Mouse (Mus musculus): Measurements from ENCODE around the gene Dnah12. TPM values are rescaled to one million over a fixed set of nuclear protein-coding genes. Genes with fewer than 3 reads are reported as not detected.
A peak's percentile ranks its signal among the peaks of the same experiment; 100 is the strongest.

Dnah12 gene
- 0.01 TPM in 1 of 2 replicates, not detected in the other for polyA plus RNA-seq (2015; fragmentation: Nextera tagmentation; extraction: Ambion mirVana)

DNA sequence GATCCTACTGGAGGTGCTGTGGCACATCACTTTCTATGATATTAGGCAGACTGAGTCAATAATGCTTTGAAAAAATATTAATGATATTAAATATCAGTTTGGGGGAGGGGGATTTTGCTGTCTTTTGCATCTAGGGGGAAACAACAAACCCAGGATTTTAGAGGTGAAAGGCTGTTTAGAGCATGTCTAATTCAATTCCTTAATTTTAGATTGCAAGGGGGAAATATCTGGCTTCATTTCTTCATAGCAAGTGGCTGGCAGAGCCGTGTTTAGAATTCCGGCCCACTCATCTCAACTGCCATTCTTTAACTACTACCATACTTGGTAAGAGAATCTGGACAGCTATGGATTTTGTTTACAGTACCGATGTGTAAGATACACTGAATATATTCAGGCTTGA is at the start of gene Dnah12:
Gene Dnah12 (plus strand): TSS at position 301 of the 400 bp plus-strand sequence.
- no peaks in the 10 kb centered on the region for H3K27me3 ChIP-seq
- H3K4me1 ChIP-seq (replicated peaks), result no peaks in the 10 kb centered on the region
- no peak within 1 kb of the TSS for H3K4me2 ChIP-seq
- no peak within 1 kb of the TSS for H3K27ac ChIP-seq (replicated peaks)
- H3K9me3 ChIP-seq, result no peaks in the 10 kb centered on the region
- no peaks in the 10 kb centered on the region for H3K36me3 ChIP-seq
- WGBS, result 93% methylated on average over 3 of the region's 3 CpGs
- ATAC-seq (ENCODE audit: low read depth), result no peak
- H3K9ac ChIP-seq, result no peak within 1 kb of the TSS
- no peak within 1 kb of the TSS for H3K4me3 ChIP-seq

DNA sequence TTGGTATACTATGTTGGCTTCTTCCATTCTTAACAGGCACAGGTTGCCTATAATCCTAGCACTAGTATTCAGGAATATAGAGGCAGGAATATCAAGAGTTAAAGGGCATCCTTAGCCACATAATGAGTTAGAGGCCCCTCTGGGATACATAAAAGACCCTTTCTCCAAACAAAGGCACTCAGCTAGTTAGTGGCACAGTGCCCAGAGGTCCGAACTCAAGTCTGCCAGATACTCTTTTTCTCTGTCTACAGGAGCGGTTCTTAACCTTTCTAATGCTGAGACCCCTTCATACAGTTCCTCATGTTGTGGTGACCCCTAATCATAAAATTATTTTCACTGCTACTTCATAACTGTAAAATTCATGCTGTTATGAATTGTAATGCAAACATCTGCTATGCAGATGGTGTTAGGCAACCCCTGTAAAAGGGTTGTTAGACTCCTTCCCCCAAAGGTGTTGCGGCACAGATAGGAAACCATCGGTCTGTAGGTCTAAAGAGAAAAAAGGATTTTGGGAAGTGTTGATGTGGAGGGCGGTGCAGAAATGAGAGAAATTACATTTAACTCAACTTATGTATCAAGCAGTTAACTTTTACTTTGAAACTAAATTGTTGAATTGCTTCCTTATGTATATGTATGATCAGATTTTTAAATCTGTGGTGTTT is 47.0 kb upstream of the Dnah12 start:
- Histone ChIP-seq H3K4me3 (0 out of 2 replicates have a peak overlapping the region, but pooled peaks have one; percentile 12), H3K27ac (replicated peaks) (peak overlapping the region; percentile 61), H3K9me3 (no peaks in the 10 kb centered on the region), H3K27me3 (no peaks in the 10 kb centered on the region), H3K4me2 (peak overlapping the region; percentile 43), H3K4me1 (replicated peaks) (peaks cover 31% of the 10 kb centered on the region), H3K36me3 (peaks cover 21% of the 10 kb centered on the region), H3K9ac (no peak overlapping the region)
- ATAC-seq (ENCODE audit: low read depth), result peak; percentile 76; the same call in 1 of the 2 replicates
- 31% methylated on average over 5 of the region's 5 CpGs for WGBS

DNA sequence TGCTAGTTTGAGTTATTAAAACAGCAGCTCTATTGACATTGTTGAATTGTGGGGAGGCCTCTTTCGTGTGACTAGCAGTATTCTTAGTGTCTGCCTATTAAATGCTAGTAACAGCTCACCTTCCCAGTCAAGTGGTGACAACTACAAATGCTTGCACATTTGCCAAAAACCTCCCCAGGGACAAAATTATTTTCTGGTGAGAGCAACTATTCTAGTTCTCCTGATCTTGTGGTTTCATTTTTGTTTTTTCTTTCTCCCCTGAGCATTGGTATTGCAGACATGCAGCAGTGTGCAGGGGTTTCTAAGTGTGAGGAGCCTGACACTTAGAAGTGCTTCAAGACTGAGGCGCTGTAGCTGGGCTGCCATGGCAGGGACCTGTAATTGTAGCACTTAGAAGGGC is 45.3 kb upstream of the Dnah12 start:
- no peak overlapping the region for H3K4me3 ChIP-seq
- H3K9me3 ChIP-seq, result no peaks in the 10 kb centered on the region
- H3K4me2 ChIP-seq, result no peak overlapping the region
- ATAC-seq (ENCODE audit: low read depth), result no peak
- no peaks in the 10 kb centered on the region for H3K27me3 ChIP-seq
- H3K27ac ChIP-seq (replicated peaks), result no peak overlapping the region
- H3K36me3 ChIP-seq, result peaks cover 33% of the 10 kb centered on the region
- no peak overlapping the region for H3K9ac ChIP-seq
- WGBS, result 84% methylated on average over 2 of the region's 2 CpGs
- H3K4me1 ChIP-seq (replicated peaks), result peaks cover 24% of the 10 kb centered on the region

- Histone ChIP-seq H3K4me1 (replicated peaks) (peaks cover 4% of the 10 kb centered on the region; the same call in 1 of the 2 replicates), H3K36me3 (peaks cover 65% of the 10 kb centered on the region), H3K9me3 (no peaks in the 10 kb centered on the region), H3K27ac (replicated peaks) (no peak overlapping the region), H3K9ac (no peak overlapping the region), H3K4me2 (no peak overlapping the region), H3K4me3 (no peak overlapping the region), H3K27me3 (no peaks in the 10 kb centered on the region)
- no peak for ATAC-seq (ENCODE audit: low read depth)
These were observed 41.2 kb upstream of the Dnah12 start for GRCm38 (mm10) chr14:26651901-26652300.

GRCm38 (mm10) chr14:26658178-26658577 is 34.9 kb upstream of the Dnah12 start:
- Histone ChIP-seq H3K27ac (replicated peaks) (no peak overlapping the region), H3K9ac (no peak overlapping the region), H3K27me3 (no peaks in the 10 kb centered on the region), H3K36me3 (peaks cover 50% of the 10 kb centered on the region), H3K9me3 (no peaks in the 10 kb centered on the region), H3K4me1 (replicated peaks) (no peaks in the 10 kb centered on the region), H3K4me2 (no peak overlapping the region), H3K4me3 (no peak overlapping the region)
- no peak for ATAC-seq (ENCODE audit: low read depth)

DNA sequence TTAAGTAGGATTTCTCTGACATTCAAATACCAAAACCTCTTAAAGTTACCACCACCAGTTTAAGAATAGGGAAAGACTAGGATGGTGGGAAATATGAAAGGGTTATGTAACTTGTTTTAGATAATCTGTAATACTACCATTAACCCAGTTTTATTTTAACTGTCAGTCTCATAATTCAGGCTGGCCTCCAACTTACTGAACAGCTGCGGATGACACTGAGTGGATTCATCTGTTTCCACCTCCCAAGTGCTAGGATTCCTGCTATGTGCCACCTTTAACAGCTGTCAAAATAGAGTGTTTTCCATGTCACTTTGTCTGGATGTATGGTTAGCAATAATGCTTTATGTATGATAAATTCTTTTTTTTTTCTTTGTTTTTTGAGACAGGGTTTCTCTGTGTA is 32.8 kb upstream of the Dnah12 start:
- Histone ChIP-seq H3K27me3 (no peaks in the 10 kb centered on the region), H3K9ac (no peak overlapping the region), H3K4me3 (no peak overlapping the region), H3K27ac (replicated peaks) (no peak overlapping the region), H3K9me3 (no peaks in the 10 kb centered on the region), H3K4me1 (replicated peaks) (no peaks in the 10 kb centered on the region), H3K36me3 (peaks cover 47% of the 10 kb centered on the region), H3K4me2 (no peak overlapping the region)
- ATAC-seq (ENCODE audit: low read depth), result no peak
- 96% methylated on average over 1 of the region's 1 CpGs for WGBS

GRCm38 (mm10) chr14:26662016-26662415 is 31.1 kb upstream of the Dnah12 start:
- no peak overlapping the region for H3K4me3 ChIP-seq
- WGBS, result 89% methylated on average over 3 of the region's 3 CpGs
- no peak for ATAC-seq (ENCODE audit: low read depth)
- no peak overlapping the region for H3K27ac ChIP-seq (replicated peaks)
- no peaks in the 10 kb centered on the region for H3K9me3 ChIP-seq
- H3K36me3 ChIP-seq, result peaks cover 46% of the 10 kb centered on the region
- no peak overlapping the region for H3K4me2 ChIP-seq
- H3K9ac ChIP-seq, result no peak overlapping the region
- no peaks in the 10 kb centered on the region for H3K27me3 ChIP-seq
- H3K4me1 ChIP-seq (replicated peaks), result peaks cover 12% of the 10 kb centered on the region

DNA sequence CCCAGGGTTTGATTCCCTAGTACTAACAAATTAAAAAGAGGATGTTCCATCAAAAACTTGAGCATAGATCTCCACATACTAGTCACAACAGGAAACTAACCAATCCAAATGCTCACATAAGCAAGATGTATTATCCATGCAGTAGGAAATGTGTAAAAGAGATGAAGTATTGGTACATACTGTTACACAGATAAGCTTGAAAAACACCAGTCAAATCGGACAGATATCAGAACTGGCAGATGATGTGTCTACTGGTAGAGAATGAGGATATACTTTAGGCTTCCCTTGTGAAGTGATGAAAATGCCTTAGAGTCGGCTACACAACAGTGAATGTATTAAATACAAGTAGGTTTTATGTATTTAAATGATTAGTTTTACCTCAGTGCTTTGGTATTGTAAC is 30.6 kb upstream of the Dnah12 start:
- 92% methylated on average over 2 of the region's 2 CpGs for WGBS
- Histone ChIP-seq H3K9me3 (no peaks in the 10 kb centered on the region), H3K4me2 (no peak overlapping the region), H3K9ac (no peak overlapping the region), H3K27me3 (no peaks in the 10 kb centered on the region), H3K4me3 (no peak overlapping the region), H3K4me1 (replicated peaks) (peaks cover 17% of the 10 kb centered on the region), H3K36me3 (peaks cover 41% of the 10 kb centered on the region), H3K27ac (replicated peaks) (no peak overlapping the region)
- ATAC-seq (ENCODE audit: low read depth), result no peak

GRCm38 (mm10) chr14:26663851-26664250 is 29.2 kb upstream of the Dnah12 start:
- ATAC-seq (ENCODE audit: low read depth), result no peak
- Histone ChIP-seq H3K4me1 (replicated peaks) (peaks cover 29% of the 10 kb centered on the region), H3K9me3 (no peaks in the 10 kb centered on the region), H3K9ac (no peak overlapping the region), H3K27me3 (no peaks in the 10 kb centered on the region), H3K4me2 (no peak overlapping the region), H3K4me3 (no peak overlapping the region), H3K27ac (replicated peaks) (no peak overlapping the region), H3K36me3 (peaks cover 33% of the 10 kb centered on the region)
- 94% methylated on average over 2 of the region's 2 CpGs for WGBS

GRCm38 (mm10) chr14:26667991-26668370 is 25.1 kb upstream of the Dnah12 start:
- H3K4me2 ChIP-seq, result peak overlapping the region; percentile 100
- WGBS, result 37% methylated on average over 6 of the region's 6 CpGs
- H3K4me3 ChIP-seq, result peak overlapping the region; percentile 99
- ATAC-seq (ENCODE audit: low read depth), result no peak
- no peaks in the 10 kb centered on the region for H3K9me3 ChIP-seq
- H3K27me3 ChIP-seq, result 0 out of 2 replicates have a peak, but pooled peaks cover 6% of the 10 kb centered on the region
- peaks cover 35% of the 10 kb centered on the region for H3K4me1 ChIP-seq (replicated peaks)
- H3K9ac ChIP-seq, result peak overlapping the region; percentile 93
- H3K36me3 ChIP-seq, result peaks cover 26% of the 10 kb centered on the region
- no peak overlapping the region for H3K27ac ChIP-seq (replicated peaks)

- peak overlapping the region; percentile 82 for H3K27ac ChIP-seq (replicated peaks)
- H3K4me2 ChIP-seq, result peak overlapping the region; percentile 100
- 0 out of 2 replicates have a peak, but pooled peaks cover 6% of the 10 kb centered on the region for H3K27me3 ChIP-seq
- peak; percentile 49 for ATAC-seq (ENCODE audit: low read depth)
- WGBS, result 2% methylated on average over 73 of the region's 73 CpGs
- peaks cover 35% of the 10 kb centered on the region for H3K4me1 ChIP-seq (replicated peaks)
- H3K9me3 ChIP-seq, result no peaks in the 10 kb centered on the region
- peak overlapping the region; percentile 93 for H3K9ac ChIP-seq
- H3K4me3 ChIP-seq, result peak overlapping the region; percentile 99
- peaks cover 24% of the 10 kb centered on the region for H3K36me3 ChIP-seq
These were observed 24.4 kb upstream of the Dnah12 start for GRCm38 (mm10) chr14:26668371-26669291.
